Mouse (Mus musculus) forebrain, embryonic 11.5 days (tissue): ENCODE data around the gene Cxcl17. TPM values are rescaled to one million over a fixed set of nuclear protein-coding genes. Genes with fewer than 3 reads are reported as not detected.
A peak's percentile ranks its signal among the peaks of the same experiment; 100 is the strongest.

ENCODE experiments used
- ATAC-seq: fragments of 200-750 bp; cut with Nextera tagmentation; replicated peaks from 2 replicates; pipeline ENCODE4 v1.8.0; 2017; ENCODE audit warnings: moderate TSS enrichment; ENCODE audit not compliant: low FRiP score
- DNase-seq: peaks from one replicate; pipeline ENCODE4 v3.0.0-alpha.2; 2017; ENCODE audit warnings: low spot score
- H3K27ac ChIP-seq: fragments of 300-500 bp; sonication (generic); 2 replicates; pipeline ENCODE4 v1.5.1; 2014; ENCODE audit warnings: low read depth, low read length
- H3K27me3 ChIP-seq: fragments of 300-500 bp; sonication (generic); 2 replicates; pipeline ENCODE4 v1.6.1; 2014; ENCODE audit warnings: mild to moderate bottlenecking, low read length, mixed read lengths; ENCODE audit not compliant: control insufficient read depth, insufficient read depth
- H3K36me3 ChIP-seq: fragments of 300-500 bp; sonication (generic); 2 replicates; pipeline ENCODE4 v1.6.1; 2014; ENCODE audit warnings: mild to moderate bottlenecking, low read length, moderate library complexity, mixed read lengths; ENCODE audit not compliant: control insufficient read depth, insufficient read depth
- H3K4me1 ChIP-seq: fragments of 300-500 bp; sonication (generic); replicated peaks from 2 replicates; pipeline ENCODE4 v1.6.1; 2014; ENCODE audit warnings: low read length, mixed read lengths; ENCODE audit not compliant: control insufficient read depth, insufficient read depth
- H3K4me2 ChIP-seq: fragments of 300-500 bp; sonication (generic); 2 replicates; pipeline ENCODE4 v1.6.1; 2014; ENCODE audit warnings: low read depth, mild to moderate bottlenecking, low read length, moderate library complexity, mixed read lengths; ENCODE audit not compliant: severe bottlenecking
- H3K4me3 ChIP-seq: fragments of 300-500 bp; sonication (generic); 2 replicates; pipeline ENCODE4 v1.5.1; 2014; ENCODE audit warnings: low read depth, low read length
- H3K9ac ChIP-seq: fragments of 300-500 bp; sonication (generic); 2 replicates; pipeline ENCODE4 v1.6.1; 2014; ENCODE audit warnings: low read length
- H3K9me3 ChIP-seq: fragments of 300-500 bp; sonication (generic); 2 replicates; pipeline ENCODE4 v1.6.1; 2016; ENCODE audit warnings: low read length, mixed read lengths; ENCODE audit not compliant: control insufficient read depth
- WGBS: fragments of 180-500 bp; shearing (Covaris S2); extraction: QIAGEN DNeasy Blood & Tissue Kit; methylation state at CpG from one replicate; pipeline ENCODE4 v1.1.7; 2014; 5-methylcytosine and 5-hydroxymethylcytosine counted together
- polyA plus RNA-seq: library from polyadenylated mRNA; unstranded; fragments of >200 nt; fragmentation: Nextera tagmentation; extraction: Ambion mirVana; gene quantifications from 2 replicates; pipeline ENCODE4 v1.2.1, GENCODE M21; 2014

The Cxcl17 gene
- polyA plus RNA-seq, 1 experiment from 2014 or later: 0.69 TPM

DNA sequence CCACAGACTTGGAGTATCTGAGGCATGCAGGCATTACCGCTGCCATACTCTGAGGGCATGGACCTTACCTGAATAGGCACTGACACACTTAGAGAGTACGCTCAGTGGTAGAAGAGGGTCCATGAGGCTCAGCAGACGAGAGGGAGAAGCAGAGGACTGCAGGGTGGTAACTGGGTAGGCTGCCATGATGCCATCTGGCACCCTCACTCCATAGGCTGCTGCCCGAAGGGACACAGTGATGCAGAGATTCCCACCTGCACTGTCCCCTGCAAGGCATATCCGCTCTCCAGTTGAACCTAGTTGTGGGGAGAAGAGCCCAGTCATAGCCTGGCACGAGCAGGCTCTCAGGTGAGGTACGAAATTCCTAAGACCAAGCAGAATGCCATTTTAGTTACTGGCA is 29.3 kb downstream of the Cxcl17 start:
- Histone ChIP-seq H3K4me3 (no peak overlapping the region), H3K4me1 (peaks cover 8% of the 10 kb centered on the region; the same call in 1 of the 2 replicates), H3K27ac (no peak overlapping the region), H3K9me3 (no peaks in the 10 kb centered on the region), H3K27me3 (peaks cover 3% of the 10 kb centered on the region), H3K36me3 (no peaks in the 10 kb centered on the region; the same call in 1 of the 2 replicates), H3K9ac (no peak overlapping the region), H3K4me2 (no peak overlapping the region)
- WGBS: 90% methylated on average over 7 of the region's 7 CpGs
- no peak for DNase-seq
- no peak for ATAC-seq

DNA sequence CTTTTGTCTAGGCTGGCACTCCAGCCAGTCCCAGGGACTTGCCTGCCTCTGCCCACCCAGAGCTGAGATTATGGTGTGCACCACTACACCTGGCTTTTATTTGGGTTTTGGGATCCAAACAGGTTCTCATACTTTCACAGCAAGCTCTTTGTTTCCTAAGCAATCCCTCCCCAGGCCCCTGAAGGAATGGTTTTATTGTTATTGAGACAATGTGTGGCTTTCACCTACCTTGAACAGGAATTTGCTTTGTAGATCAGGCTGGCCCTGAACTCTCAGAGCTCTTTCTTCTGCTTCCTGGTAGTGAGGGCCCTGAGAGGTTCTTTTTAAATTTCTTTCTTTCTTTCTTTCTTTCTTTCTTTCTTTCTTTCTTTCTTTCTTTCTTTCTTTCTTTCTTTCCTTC is 30.1 kb downstream of the Cxcl17 start:
- ATAC-seq: no peak
- Histone ChIP-seq H3K36me3 (no peaks in the 10 kb centered on the region; the same call in 1 of the 2 replicates), H3K27ac (no peak overlapping the region)

DNA sequence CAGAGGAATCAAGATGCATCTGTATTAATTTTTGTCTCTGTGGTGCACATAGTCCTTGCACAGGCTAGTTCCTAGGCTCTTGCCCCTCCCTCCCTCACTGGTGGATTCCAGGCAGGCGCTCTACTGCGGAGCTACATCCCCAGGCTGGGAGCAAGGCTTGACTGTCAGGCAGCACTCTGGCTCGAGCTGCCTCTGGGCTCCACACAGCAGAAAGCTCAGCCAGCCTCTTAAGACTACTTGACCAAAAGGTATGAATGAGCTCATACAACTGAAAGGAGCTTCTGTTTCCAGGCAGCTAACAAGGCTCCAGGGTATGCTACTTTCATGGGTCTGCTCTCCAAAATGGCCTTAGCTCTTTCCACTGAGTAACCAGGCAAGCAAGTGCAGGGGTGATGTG is 31.4 kb downstream of the Cxcl17 start:
- H3K4me3 ChIP-seq: no peak overlapping the region
- H3K9me3 ChIP-seq: no peaks in the 10 kb centered on the region
- 32% methylated on average over 3 of the region's 3 CpGs for WGBS
- peak; percentile 53 for DNase-seq
- H3K4me2 ChIP-seq: no peak overlapping the region
- no peak overlapping the region for H3K9ac ChIP-seq
- H3K27ac ChIP-seq: no peak overlapping the region
- peaks cover 11% of the 10 kb centered on the region; the same call in 1 of the 2 replicates for H3K4me1 ChIP-seq
- no peak for ATAC-seq
- peaks cover 3% of the 10 kb centered on the region for H3K27me3 ChIP-seq
- no peaks in the 10 kb centered on the region; the same call in 1 of the 2 replicates for H3K36me3 ChIP-seq

More for the DNA sequence above, 30.1 kb downstream of the Cxcl17 start:
- Histone ChIP-seq H3K9me3 (no peaks in the 10 kb centered on the region), H3K4me2 (no peak overlapping the region), H3K27me3 (peaks cover 3% of the 10 kb centered on the region), H3K9ac (no peak overlapping the region), H3K4me3 (no peak overlapping the region), H3K4me1 (peaks cover 8% of the 10 kb centered on the region; the same call in 1 of the 2 replicates)
- DNase-seq: no peak

DNA sequence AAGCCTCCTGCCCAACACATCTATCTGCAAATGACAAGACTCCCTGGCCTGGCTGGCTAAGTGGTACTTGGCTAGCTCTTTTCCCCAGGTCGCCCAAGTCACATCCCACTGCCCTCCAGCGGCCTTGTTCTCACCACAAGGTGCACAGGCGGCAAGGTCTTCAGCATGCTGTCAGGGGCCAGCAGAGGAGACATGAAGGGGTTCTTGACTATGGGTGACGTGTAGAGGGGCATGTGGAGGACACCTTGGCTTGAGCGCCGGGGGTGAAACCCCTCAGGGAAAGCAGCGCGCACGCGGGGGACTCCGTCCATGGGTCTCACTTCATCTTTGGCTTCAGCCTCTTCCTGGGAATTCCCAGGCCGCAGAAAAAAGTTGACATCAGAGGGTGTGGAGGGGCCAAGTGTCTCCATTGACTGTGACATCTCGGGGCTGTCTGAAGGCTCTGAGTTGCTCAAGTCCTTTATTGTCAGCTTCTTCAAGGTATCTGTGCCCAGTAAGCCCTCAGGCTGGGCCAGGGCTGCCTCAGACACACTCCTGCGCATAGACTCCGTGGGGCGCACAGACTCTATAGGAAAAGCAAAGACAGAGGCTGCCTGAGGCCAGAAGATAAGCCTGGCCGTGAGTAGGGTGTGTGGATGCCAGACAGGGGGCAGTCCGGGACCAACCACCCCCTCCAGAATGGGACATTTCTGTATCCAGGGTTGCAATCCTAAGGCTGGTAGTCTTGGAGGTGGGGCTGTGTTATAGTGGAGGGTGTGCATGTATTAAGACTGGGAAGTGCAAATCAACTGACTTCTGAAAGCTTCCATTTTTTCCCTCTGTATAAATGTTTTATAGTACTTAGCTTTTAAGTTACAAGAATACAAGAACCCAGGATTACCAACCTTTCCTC is 32.0 kb downstream of the Cxcl17 start:
- Histone ChIP-seq H3K27me3 (peaks cover 3% of the 10 kb centered on the region), H3K4me1 (peaks cover 11% of the 10 kb centered on the region; the same call in 1 of the 2 replicates), H3K36me3 (no peaks in the 10 kb centered on the region; the same call in 1 of the 2 replicates), H3K27ac (no peak overlapping the region), H3K4me2 (peak overlapping the region; percentile 81), H3K9ac (no peak overlapping the region), H3K9me3 (no peaks in the 10 kb centered on the region), H3K4me3 (no peak overlapping the region)
- 61% methylated on average over 18 of the region's 18 CpGs for WGBS
- ATAC-seq (no peak), DNase-seq (peak; percentile 52)

DNA sequence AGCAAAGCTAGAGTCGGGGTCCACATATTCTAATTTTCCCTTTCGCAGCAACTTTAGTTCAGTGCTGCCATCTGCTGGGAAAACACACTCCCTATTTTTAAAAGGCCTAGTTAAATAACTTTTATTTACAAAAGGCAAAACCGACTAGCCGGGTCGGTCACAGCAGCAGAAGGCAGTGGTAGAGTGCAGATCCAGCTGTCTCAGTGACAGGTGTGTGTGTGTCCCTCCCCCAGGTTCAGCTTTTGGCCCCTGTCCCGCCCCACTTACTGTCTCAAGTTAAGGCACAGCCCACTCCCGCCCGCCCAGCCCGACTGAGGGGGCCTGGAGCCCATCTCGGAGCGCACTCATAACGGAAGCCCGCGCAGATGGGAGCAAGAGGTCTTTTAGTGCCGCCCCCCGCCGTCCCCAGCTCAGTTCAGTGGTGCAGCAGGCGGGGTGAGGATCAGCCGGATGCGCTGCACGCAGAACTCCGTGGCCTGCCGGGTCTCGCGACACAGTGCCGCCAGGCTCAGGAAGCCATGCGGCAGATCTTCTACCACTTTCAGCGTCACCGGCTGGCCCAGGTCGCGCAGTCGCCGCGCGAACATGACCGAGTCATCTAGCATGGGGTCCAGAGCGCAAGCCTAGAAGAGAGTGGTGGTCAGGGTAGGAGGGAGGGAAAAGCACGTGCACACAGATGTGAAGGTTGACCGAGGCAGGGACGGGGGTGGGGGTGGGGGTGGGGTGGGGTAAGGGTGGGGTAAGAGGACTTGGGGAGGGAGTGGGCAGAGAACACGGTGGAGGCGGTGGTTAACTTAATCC is 32.9 kb downstream of the Cxcl17 start:
- Histone ChIP-seq H3K4me1 (peaks cover 11% of the 10 kb centered on the region; the same call in 1 of the 2 replicates), H3K9ac (peak overlapping the region; percentile 63), H3K4me2 (peak overlapping the region; percentile 81), H3K27ac (no peak overlapping the region), H3K27me3 (peaks cover 3% of the 10 kb centered on the region), H3K4me3 (peak overlapping the region; percentile 37), H3K9me3 (no peaks in the 10 kb centered on the region), H3K36me3 (no peaks in the 10 kb centered on the region)
- ATAC-seq: peak; percentile 50
- under 1% methylated on average over 40 of the region's 42 CpGs for WGBS
- peak; percentile 76 for DNase-seq

DNA sequence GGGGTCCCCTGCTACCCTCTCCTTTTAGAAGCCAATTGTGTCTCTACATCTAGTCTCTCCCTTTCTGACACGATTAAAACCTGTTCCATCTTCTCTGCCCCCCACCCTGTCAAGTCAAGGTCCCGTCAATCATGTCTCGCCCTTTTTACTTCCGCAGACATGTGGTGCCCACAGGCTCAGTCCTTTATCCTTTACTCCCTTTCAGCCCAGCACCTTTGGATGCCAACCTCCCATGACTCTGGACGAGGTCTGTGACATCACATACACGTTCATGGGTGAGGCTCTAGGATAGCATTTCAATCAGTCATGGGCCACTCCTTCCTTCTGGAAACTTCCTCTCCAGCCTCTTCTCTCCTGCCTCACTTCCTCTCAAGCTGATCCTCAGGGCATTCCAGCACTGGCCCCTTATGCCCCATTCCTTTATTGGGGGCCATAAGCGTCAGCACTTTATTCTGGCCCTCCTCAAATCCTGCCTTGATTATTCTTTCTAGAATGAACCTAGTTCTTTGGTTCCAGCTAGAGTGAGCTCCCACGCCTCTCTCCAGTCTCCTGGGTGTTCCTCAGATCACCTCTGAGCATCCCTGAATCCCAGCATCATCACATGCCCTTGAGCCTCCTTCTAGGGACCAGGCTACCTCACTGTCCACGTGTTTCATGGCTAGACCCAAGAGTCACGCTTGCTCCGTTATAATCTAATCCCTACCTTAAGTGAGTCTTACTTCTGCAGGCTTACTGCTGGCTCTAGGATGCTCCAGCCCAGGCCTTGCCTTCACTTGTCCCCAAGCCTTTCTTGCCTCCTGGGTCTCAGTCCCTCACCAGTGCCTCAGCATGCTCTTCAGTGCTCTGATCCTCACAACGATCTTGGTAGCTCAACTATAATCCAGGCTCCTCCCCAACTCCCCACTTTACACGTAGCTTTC is 34.2 kb downstream of the Cxcl17 start:
- no peak overlapping the region for H3K4me3 ChIP-seq
- H3K27ac ChIP-seq: no peak overlapping the region
- no peak overlapping the region for H3K4me2 ChIP-seq
- ATAC-seq: no peak
- no peaks in the 10 kb centered on the region for H3K9me3 ChIP-seq
- 86% methylated on average over 13 of the region's 13 CpGs for WGBS
- DNase-seq: no peak
- H3K9ac ChIP-seq: no peak overlapping the region
- peaks cover 3% of the 10 kb centered on the region for H3K27me3 ChIP-seq
- H3K4me1 ChIP-seq: peaks cover 11% of the 10 kb centered on the region; the same call in 1 of the 2 replicates
- no peaks in the 10 kb centered on the region for H3K36me3 ChIP-seq

DNA sequence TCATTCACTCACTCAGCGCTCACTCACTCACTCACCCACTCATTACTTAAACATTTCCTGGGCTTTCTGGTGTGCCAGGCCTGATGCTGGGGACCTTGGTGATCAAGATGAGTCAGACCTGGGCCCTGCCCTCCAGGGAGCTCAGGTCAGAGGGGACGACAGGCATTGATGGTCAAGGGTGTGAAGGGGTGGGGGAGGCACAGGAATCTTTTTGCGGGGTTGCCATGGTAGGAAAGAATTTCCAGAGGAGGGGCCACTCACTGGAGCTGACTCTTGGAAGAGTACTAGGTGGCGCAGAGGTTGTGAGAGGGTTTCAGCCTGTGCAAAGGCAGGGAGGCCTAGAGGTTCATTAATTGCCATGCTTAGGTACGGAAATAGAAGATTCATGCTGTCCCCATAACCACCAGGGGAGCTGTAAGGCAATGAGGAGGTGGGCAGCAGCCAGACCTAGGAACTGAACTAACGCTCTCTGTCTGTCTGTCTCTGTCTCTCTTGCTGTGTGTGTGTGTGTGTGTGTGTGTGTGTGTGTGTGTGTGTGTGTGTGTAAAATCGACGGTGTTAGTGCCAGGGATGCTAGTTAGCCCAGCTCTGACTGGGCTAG is 35.5 kb downstream of the Cxcl17 start:
- DNase-seq (peak; percentile 52), ATAC-seq (no peak)
- WGBS: 44% methylated on average over 8 of the region's 8 CpGs
- Histone ChIP-seq H3K9me3 (no peaks in the 10 kb centered on the region), H3K27me3 (peaks cover 3% of the 10 kb centered on the region), H3K27ac (no peak overlapping the region), H3K4me3 (no peak overlapping the region; the same call in 1 of the 2 replicates), H3K36me3 (no peaks in the 10 kb centered on the region), H3K4me2 (no peak overlapping the region; the same call in 1 of the 2 replicates), H3K4me1 (peaks cover 11% of the 10 kb centered on the region; the same call in 1 of the 2 replicates), H3K9ac (no peak overlapping the region; the same call in 1 of the 2 replicates)
